Mouse (Mus musculus) midbrain, postnatal 0 days (tissue): ENCODE results near the gene Helb. TPM values are rescaled to one million over a fixed set of nuclear protein-coding genes. Genes with fewer than 3 reads are reported as not detected.
A peak's percentile ranks its signal among the peaks of the same experiment; 100 is the strongest.

Source experiments
- ATAC-seq: fragments of 200-750 bp; cut with Nextera tagmentation; 2 replicates; pipeline ENCODE4 v1.8.0; 2017; ENCODE audit warnings: moderate number of reproducible peaks, mild to moderate bottlenecking, moderate TSS enrichment, moderate library complexity; ENCODE audit not compliant: low FRiP score
- DNase-seq: peaks from one replicate; pipeline ENCODE4 v3.0.0-alpha.2; 2015; ENCODE audit warnings: low spot score
- H3K27ac ChIP-seq: fragments of 300-500 bp; sonication (generic); 2 replicates; pipeline ENCODE4 v1.5.1; 2014; ENCODE audit warnings: low read depth, mild to moderate bottlenecking, low read length, mixed read lengths
- H3K27me3 ChIP-seq: fragments of 300-500 bp; sonication (generic); 2 replicates; pipeline ENCODE4 v1.6.1; 2014; ENCODE audit warnings: low read length, control low read depth, mixed read lengths; ENCODE audit not compliant: insufficient read depth
- H3K36me3 ChIP-seq: fragments of 300-500 bp; sonication (generic); 2 replicates; pipeline ENCODE4 v1.6.1; 2014; ENCODE audit warnings: low read length, control low read depth, mixed read lengths; ENCODE audit not compliant: insufficient read depth
- H3K4me1 ChIP-seq: fragments of 300-500 bp; sonication (generic); 2 replicates; pipeline ENCODE4 v1.6.1; 2014; ENCODE audit warnings: mild to moderate bottlenecking, control low read depth, antibody characterized with exemption, low read length, mixed read lengths; ENCODE audit not compliant: insufficient read depth
- H3K4me2 ChIP-seq: fragments of 300-500 bp; sonication (generic); 2 replicates; pipeline ENCODE4 v1.6.1; 2014; ENCODE audit warnings: low read depth, mild to moderate bottlenecking, low read length, mixed read lengths; ENCODE audit not compliant: poor library complexity, severe bottlenecking
- H3K4me3 ChIP-seq: fragments of 300-500 bp; sonication (generic); 2 replicates; pipeline ENCODE4 v1.5.1; 2014; ENCODE audit warnings: low read depth, mild to moderate bottlenecking, low read length, moderate library complexity
- H3K9ac ChIP-seq: fragments of 300-500 bp; sonication (generic); replicated peaks from 2 replicates; pipeline ENCODE4 v1.6.1; 2014; ENCODE audit warnings: mild to moderate bottlenecking, low read length, moderate library complexity, mixed read lengths; ENCODE audit not compliant: poor library complexity, severe bottlenecking
- H3K9me3 ChIP-seq: fragments of 300-500 bp; sonication (generic); 2 replicates; pipeline ENCODE4 v1.6.1; 2016; ENCODE audit warnings: low read length, control low read depth
- CTCF ChIP-seq: IDR thresholded peaks from 2 replicates; pipeline ENCODE4 v1.5.1; 2016; ENCODE audit warnings: antibody characterized with exemption, mild to moderate bottlenecking
- WGBS: fragments of 180-500 bp; shearing (Covaris S2); extraction: QIAGEN DNeasy Blood & Tissue Kit; methylation state at CpG from one replicate; pipeline ENCODE4 v1.1.7; 2014; 5-methylcytosine and 5-hydroxymethylcytosine counted together
- polyA plus RNA-seq: library from polyadenylated mRNA; unstranded; fragments of >200 nt; fragmentation: Nextera tagmentation; extraction: Ambion mirVana; gene quantifications from 2 replicates; pipeline ENCODE4 v1.2.1, GENCODE M21; 2015
- total RNA-seq: library from RNA; depleted of rRNA; stranded (reverse); fragments of >200 nt; gene quantifications from 2 replicates; pipeline ENCODE4 v1.2.3, GENCODE M21; 2014

Gene Helb
- total and polyA plus RNA-seq, 2 experiments from 2014 or later = 1.5 to 4.2 TPM

DNA sequence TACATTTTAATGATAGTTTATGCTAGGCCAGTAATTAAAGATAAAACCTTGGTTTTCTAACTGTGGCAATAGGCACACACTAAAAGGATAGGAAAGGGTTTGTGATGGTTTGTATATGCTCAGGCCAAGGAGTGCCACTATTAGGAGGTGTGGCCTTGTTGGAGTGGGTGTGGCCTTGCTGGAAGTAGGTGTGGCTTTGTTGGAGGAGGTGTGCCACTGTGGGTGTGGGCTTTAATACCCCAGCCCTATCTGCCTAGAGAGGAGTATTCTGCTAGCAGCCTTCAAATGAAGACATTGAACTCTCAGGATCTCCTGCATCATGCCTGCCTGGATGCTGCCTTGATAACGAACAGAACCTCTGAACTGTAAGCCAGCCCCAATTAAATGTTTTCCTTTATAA is 12.0 kb downstream of the Helb start:
- DNase-seq (no peak), ATAC-seq (no peak)
- no peaks in the 10 kb centered on the region for H3K27me3 ChIP-seq
- H3K4me3 ChIP-seq = no peak overlapping the region
- H3K9ac ChIP-seq = no peak overlapping the region
- H3K4me1 ChIP-seq = no peaks in the 10 kb centered on the region
- H3K9me3 ChIP-seq = no peaks in the 10 kb centered on the region
- no peak overlapping the region for H3K4me2 ChIP-seq
- no peak overlapping the region for H3K27ac ChIP-seq
- WGBS = 92% methylated on average over 1 of the region's 1 CpGs
- H3K36me3 ChIP-seq = no peaks in the 10 kb centered on the region
- no peak for TF ChIP-seq CTCF

GRCm38 (mm10) chr10:120097564-120097963 is 15.2 kb downstream of the Helb start:
- WGBS = 90% methylated on average over 5 of the region's 5 CpGs
- Histone ChIP-seq H3K27me3 (no peaks in the 10 kb centered on the region), H3K4me1 (no peaks in the 10 kb centered on the region), H3K4me3 (no peak overlapping the region), H3K27ac (no peak overlapping the region), H3K36me3 (no peaks in the 10 kb centered on the region), H3K9ac (no peak overlapping the region), H3K9me3 (no peaks in the 10 kb centered on the region), H3K4me2 (no peak overlapping the region)
- TF ChIP-seq CTCF = no peak
- DNase-seq = no peak
- ATAC-seq = no peak

DNA sequence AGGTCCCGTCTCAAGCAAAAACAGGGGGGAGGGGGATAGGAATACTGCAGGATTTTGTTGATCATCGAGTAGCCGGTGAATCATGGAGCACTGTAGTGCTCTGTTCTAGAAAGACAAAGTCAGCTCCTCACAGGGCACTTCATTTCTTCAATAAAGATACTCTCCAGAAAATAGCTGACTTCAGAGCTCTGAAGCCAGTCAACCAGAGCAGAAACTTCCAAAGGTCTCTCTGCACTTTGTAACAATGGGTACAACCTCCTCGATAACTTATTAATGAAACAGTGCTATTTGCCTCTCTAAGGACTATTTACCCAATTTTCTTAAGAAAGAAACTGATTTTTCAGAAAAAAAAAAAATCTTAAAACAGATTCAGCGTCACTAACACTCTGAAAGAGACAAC is 17.1 kb downstream of the Helb start:
- Histone ChIP-seq H3K4me3 (no peak overlapping the region), H3K27ac (no peak overlapping the region), H3K9ac (no peak overlapping the region), H3K36me3 (no peaks in the 10 kb centered on the region), H3K9me3 (no peaks in the 10 kb centered on the region), H3K4me2 (no peak overlapping the region), H3K4me1 (no peaks in the 10 kb centered on the region), H3K27me3 (no peaks in the 10 kb centered on the region)
- TF ChIP-seq CTCF = no peak
- ATAC-seq (no peak), DNase-seq (no peak)
- WGBS = 94% methylated on average over 5 of the region's 5 CpGs

DNA sequence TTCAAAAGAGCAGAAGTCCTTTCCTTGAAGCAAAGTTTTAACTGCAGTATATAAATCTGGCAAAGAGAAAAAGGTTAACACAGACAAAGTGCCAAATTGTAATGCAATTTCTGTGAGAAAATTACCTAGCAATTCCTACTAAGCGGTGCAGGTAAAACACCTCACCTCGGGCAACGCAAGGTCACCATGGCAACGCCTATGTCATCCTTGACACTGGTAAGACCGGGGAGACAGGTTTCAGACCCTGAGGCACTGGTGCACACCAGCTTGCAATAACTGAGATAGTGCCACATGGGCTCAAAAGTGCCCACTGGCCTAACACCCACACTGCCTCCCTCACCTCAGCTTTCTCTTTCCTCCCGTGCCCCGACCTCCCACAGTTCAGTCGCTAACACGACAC is 17.7 kb downstream of the Helb start:
- ATAC-seq (no peak), DNase-seq (no peak)
- Histone ChIP-seq H3K9me3 (no peaks in the 10 kb centered on the region), H3K4me2 (no peak overlapping the region), H3K36me3 (no peaks in the 10 kb centered on the region), H3K27ac (no peak overlapping the region), H3K9ac (no peak overlapping the region), H3K4me1 (no peaks in the 10 kb centered on the region), H3K27me3 (no peaks in the 10 kb centered on the region), H3K4me3 (no peak overlapping the region)
- 91% methylated on average over 9 of the region's 9 CpGs for WGBS
- TF ChIP-seq CTCF = no peak

- Histone ChIP-seq H3K4me3 (no peak overlapping the region), H3K9me3 (no peaks in the 10 kb centered on the region), H3K27me3 (no peaks in the 10 kb centered on the region), H3K4me2 (no peak overlapping the region), H3K4me1 (no peaks in the 10 kb centered on the region), H3K27ac (no peak overlapping the region), H3K9ac (no peak overlapping the region), H3K36me3 (no peaks in the 10 kb centered on the region)
- ATAC-seq (no peak), DNase-seq (no peak)
- TF ChIP-seq CTCF = no peak
- WGBS = 89% methylated on average over 12 of the region's 12 CpGs
Observed at GRCm38 (mm10) chr10:120092548-120092947, 20.2 kb downstream of the Helb start.

GRCm38 (mm10) chr10:120077850-120078249 is 34.9 kb downstream of the Helb start:
- Histone ChIP-seq H3K4me2 (no peak overlapping the region), H3K27me3 (no peaks in the 10 kb centered on the region), H3K9ac (no peak overlapping the region), H3K36me3 (peaks cover 15% of the 10 kb centered on the region), H3K4me1 (no peaks in the 10 kb centered on the region), H3K9me3 (no peaks in the 10 kb centered on the region), H3K4me3 (no peak overlapping the region), H3K27ac (no peak overlapping the region)
- WGBS = 83% methylated on average over 3 of the region's 3 CpGs
- peak; percentile 35; the same call in 1 of the 2 replicates for TF ChIP-seq CTCF
- ATAC-seq = no peak
- DNase-seq = no peak
